Mouse (Mus musculus): ENCODE measurements at regions not wholly inside any gene's neighbourhood (a gene's known extent, or its start where the extent isn't known, plus 50 kb on each side); places are given as distances from the start of the nearest gene placed in this dataset.

GRCm38 (mm10) chr6:127286681-127287476 lies 134.9 kb upstream of the Ccnd2 start:
- Histone ChIP-seq H3K27ac (ENCODE audit: insufficient read depth, low read depth, low read length) (no peak overlapping the region), H3K4me1 (ENCODE audit: control insufficient read depth, insufficient read depth, low read length) (no peaks in the 10 kb centered on the region), H3K4me3 (ENCODE audit: insufficient read depth, low read depth, low read length) (no peak overlapping the region)
- TF ChIP-seq POLR2A (IDR thresholded peaks at IDR 0.05; ENCODE audit: insufficient read depth, low read depth, low read length) (no peak), CTCF (IDR thresholded peaks at IDR 0.05; ENCODE audit: insufficient read depth, low read depth, low read length) (no peak)
- WGBS, result 54% methylated on average over 12 of the region's 12 CpGs

- 90% methylated on average over 3 of the region's 3 CpGs for WGBS
- no peak overlapping the region for H3K4me3 ChIP-seq (ENCODE audit: insufficient read depth, low read depth, low read length)
- no peak for TF ChIP-seq POLR2A (IDR thresholded peaks at IDR 0.05; ENCODE audit: insufficient read depth, low read depth, low read length)
- no peak for TF ChIP-seq CTCF (IDR thresholded peaks at IDR 0.05; ENCODE audit: insufficient read depth, low read depth, low read length)
- H3K27ac ChIP-seq (ENCODE audit: insufficient read depth, low read depth, low read length), result no peak overlapping the region
- H3K4me1 ChIP-seq (ENCODE audit: control insufficient read depth, insufficient read depth, low read length), result no peaks in the 10 kb centered on the region
These were observed 137.0 kb upstream of the Ccnd2 start for GRCm38 (mm10) chr6:127288946-127289345.

DNA sequence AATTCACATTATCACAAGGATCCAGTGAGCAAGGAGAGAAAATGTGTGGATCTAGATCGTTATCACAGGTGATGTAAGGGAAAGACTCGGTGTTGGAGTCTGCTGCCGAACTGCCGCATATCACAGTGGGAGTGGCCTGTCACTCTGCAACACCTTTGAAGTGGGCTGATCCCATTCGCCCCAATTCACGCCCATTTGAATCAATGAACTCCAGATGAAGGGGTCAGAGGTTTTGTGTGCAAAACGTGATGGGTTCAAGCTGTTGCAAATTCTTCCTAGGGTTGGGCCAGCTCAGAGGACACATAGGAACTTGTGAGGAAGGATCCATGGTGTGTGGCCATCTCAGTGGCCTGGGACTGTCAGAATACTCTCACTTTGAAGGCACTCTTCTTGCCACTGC lies 139.9 kb upstream of the Ccnd2 start:
- Histone ChIP-seq H3K4me3 (ENCODE audit: insufficient read depth, low read depth, low read length) (no peak overlapping the region), H3K27ac (ENCODE audit: insufficient read depth, low read depth, low read length) (no peak overlapping the region), H3K4me1 (ENCODE audit: control insufficient read depth, insufficient read depth, low read length) (no peaks in the 10 kb centered on the region)
- WGBS, result 73% methylated on average over 7 of the region's 7 CpGs
- TF ChIP-seq CTCF (IDR thresholded peaks at IDR 0.05; ENCODE audit: insufficient read depth, low read depth, low read length), result no peak
- no peak for TF ChIP-seq POLR2A (IDR thresholded peaks at IDR 0.05; ENCODE audit: insufficient read depth, low read depth, low read length)

- no peak for TF ChIP-seq CTCF (IDR thresholded peaks at IDR 0.05; ENCODE audit: insufficient read depth, low read depth, low read length)
- TF ChIP-seq POLR2A (IDR thresholded peaks at IDR 0.05; ENCODE audit: insufficient read depth, low read depth, low read length), result no peak
- no peak overlapping the region for H3K4me3 ChIP-seq (ENCODE audit: insufficient read depth, low read depth, low read length)
- no peak overlapping the region for H3K27ac ChIP-seq (ENCODE audit: insufficient read depth, low read depth, low read length)
- no peaks in the 10 kb centered on the region for H3K4me1 ChIP-seq (ENCODE audit: control insufficient read depth, insufficient read depth, low read length)
- WGBS, result 91% methylated on average over 2 of the region's 2 CpGs
These were observed 141.8 kb upstream of the Ccnd2 start for GRCm38 (mm10) chr6:127293829-127294228.

- Histone ChIP-seq H3K4me1 (ENCODE audit: control insufficient read depth, insufficient read depth, low read length) (no peaks in the 10 kb centered on the region), H3K4me3 (ENCODE audit: insufficient read depth, low read depth, low read length) (no peak overlapping the region), H3K27ac (ENCODE audit: insufficient read depth, low read depth, low read length) (no peak overlapping the region)
- no peak for TF ChIP-seq CTCF (IDR thresholded peaks at IDR 0.05; ENCODE audit: insufficient read depth, low read depth, low read length)
- no peak for TF ChIP-seq POLR2A (IDR thresholded peaks at IDR 0.05; ENCODE audit: insufficient read depth, low read depth, low read length)
- 80% methylated on average over 7 of the region's 7 CpGs for WGBS
These were observed 146.1 kb upstream of the Ccnd2 start for GRCm38 (mm10) chr6:127298105-127298504.

DNA sequence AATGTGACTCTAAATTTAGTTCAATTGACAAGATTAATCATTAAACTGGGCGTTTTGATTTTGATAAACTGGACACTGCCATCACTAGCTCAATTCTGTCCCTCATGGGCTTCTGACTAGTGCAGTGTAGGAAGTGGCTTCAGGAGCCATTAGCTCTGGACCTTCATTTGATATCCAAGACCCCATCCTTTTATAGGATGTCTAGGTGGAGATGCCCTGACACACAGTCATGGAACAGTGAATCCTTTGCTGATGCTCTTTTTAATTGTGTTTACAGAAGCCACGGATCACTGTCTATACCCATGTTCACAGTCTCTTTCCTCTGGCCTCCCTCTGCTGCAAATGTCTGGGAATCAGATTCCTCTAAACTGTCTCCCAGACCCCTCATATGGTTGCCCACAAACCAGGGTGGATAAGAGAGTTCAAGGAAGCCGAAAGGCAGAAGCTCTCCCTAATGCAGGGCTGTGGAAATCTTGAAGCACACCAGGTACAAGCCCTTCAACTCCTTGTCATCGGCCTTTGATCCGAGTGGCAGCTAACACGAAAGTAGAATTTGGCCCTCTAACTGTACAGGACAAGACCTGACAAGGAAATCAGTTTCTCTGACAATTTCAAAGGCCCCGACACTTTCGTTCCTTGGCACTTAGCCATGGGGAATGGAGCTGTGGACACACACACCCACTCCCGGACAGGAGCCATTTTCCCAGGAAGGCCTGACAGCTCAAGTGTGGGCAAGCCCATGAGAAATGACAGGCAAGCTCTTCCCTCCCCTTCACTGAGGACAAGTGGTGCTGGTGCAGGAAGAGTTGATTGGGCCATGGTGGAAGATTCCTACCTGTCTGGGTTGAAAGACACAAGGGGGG lies 135.2 kb upstream of the Parp11 start:
- TF ChIP-seq CTCF (IDR thresholded peaks at IDR 0.05; ENCODE audit: insufficient read depth, low read depth, low read length) (no peak), POLR2A (IDR thresholded peaks at IDR 0.05; ENCODE audit: insufficient read depth, low read depth, low read length) (no peak)
- Histone ChIP-seq H3K4me1 (ENCODE audit: control insufficient read depth, insufficient read depth, low read length) (no peaks in the 10 kb centered on the region), H3K4me3 (ENCODE audit: insufficient read depth, low read depth, low read length) (no peak overlapping the region), H3K27ac (ENCODE audit: insufficient read depth, low read depth, low read length) (no peak overlapping the region)
- 85% methylated on average over 9 of the region's 9 CpGs for WGBS

GRCm38 (mm10) chr6:127317309-127317708 lies 129.3 kb upstream of the Parp11 start:
- H3K4me3 ChIP-seq (ENCODE audit: insufficient read depth, low read depth, low read length), result no peak overlapping the region
- 53% methylated on average over 1 of the region's 1 CpGs for WGBS
- TF ChIP-seq CTCF (IDR thresholded peaks at IDR 0.05; ENCODE audit: insufficient read depth, low read depth, low read length) (no peak), POLR2A (IDR thresholded peaks at IDR 0.05; ENCODE audit: insufficient read depth, low read depth, low read length) (no peak)
- H3K27ac ChIP-seq (ENCODE audit: insufficient read depth, low read depth, low read length), result no peak overlapping the region
- no peaks in the 10 kb centered on the region for H3K4me1 ChIP-seq (ENCODE audit: control insufficient read depth, insufficient read depth, low read length)

DNA sequence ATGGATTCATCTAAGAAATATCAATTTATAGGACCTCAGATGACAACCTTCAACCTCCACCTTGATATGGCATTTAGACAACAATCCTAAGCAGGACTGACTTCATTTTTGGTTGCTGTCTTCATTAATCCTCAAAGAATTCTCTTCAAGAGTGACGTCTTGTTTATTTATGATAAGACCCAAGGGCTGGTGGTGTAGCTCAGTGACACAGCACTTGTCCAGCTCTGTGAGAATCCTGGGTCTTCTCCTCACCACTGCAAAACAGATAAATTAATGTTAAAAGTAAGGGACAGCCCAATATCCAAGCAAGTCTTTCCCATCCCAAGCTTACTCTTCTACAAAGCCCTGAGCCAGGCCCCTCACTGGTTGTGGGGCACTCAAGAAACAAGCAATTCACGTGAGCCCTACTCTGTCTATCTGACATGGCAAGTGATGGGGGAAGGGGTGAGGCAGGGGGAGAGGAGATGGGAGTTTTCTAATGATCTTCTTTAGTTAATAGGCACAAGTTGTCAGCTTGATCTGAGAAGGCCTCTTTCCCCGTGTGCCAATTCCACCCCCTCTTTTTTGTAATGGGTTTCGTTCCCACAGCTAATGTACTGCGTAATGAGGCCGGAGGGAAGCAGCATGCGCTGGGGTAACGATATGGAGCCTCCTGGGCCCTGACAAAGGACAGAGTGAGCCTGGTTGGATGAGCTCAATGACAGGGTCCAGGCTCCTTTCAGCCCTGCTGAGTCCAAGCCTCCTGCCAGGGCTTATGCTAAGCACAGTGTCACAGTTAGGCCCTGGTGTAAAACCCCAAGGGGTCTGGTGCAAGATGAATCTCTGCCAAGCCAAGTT lies 127.7 kb upstream of the Parp11 start:
- no peak overlapping the region for H3K27ac ChIP-seq (ENCODE audit: insufficient read depth, low read depth, low read length)
- H3K4me3 ChIP-seq (ENCODE audit: insufficient read depth, low read depth, low read length), result no peak overlapping the region
- H3K4me1 ChIP-seq (ENCODE audit: control insufficient read depth, insufficient read depth, low read length), result no peaks in the 10 kb centered on the region
- TF ChIP-seq CTCF (IDR thresholded peaks at IDR 0.05; ENCODE audit: insufficient read depth, low read depth, low read length) (no peak), POLR2A (IDR thresholded peaks at IDR 0.05; ENCODE audit: insufficient read depth, low read depth, low read length) (no peak)
- 60% methylated on average over 8 of the region's 8 CpGs for WGBS
